Mouse (Mus musculus) embryonic facial prominence, embryonic 11.5 days (tissue): ENCODE measurements around the gene Cpa1. TPM values are rescaled to one million over a fixed set of nuclear protein-coding genes. Genes with fewer than 3 reads are reported as not detected.

Experiments
- ATAC-seq: fragments of 200-750 bp; cut with Nextera tagmentation; replicated peaks from 2 replicates; pipeline ENCODE4 v1.8.0; 2017; ENCODE audit warnings: low read depth; ENCODE audit not compliant: insufficient number of reproducible peaks, low FRiP score, low TSS enrichment
- DNase-seq: peaks from one replicate; pipeline ENCODE4 v3.0.0-alpha.2; 2015; ENCODE audit warnings: low spot score
- H3K27ac ChIP-seq: fragments of 300-500 bp; sonication (generic); replicated peaks from 2 replicates; pipeline ENCODE4 v1.5.1; 2014; ENCODE audit warnings: mild to moderate bottlenecking, low read depth, low read length, control low read depth
- H3K27me3 ChIP-seq: fragments of 300-500 bp; sonication (generic); 2 replicates; pipeline ENCODE4 v1.6.1; 2014; ENCODE audit warnings: mild to moderate bottlenecking, low read length, moderate library complexity, mixed read lengths; ENCODE audit not compliant: control insufficient read depth, insufficient read depth
- H3K36me3 ChIP-seq: fragments of 300-500 bp; sonication (generic); replicated peaks from 2 replicates; pipeline ENCODE4 v1.6.1; 2014; ENCODE audit warnings: low read depth, mild to moderate bottlenecking, low read length, moderate library complexity, mixed read lengths; ENCODE audit not compliant: control insufficient read depth, insufficient read depth
- H3K4me1 ChIP-seq: fragments of 300-500 bp; sonication (generic); 2 replicates; pipeline ENCODE4 v1.6.1; 2014; ENCODE audit warnings: low read length, mixed read lengths; ENCODE audit not compliant: control insufficient read depth, insufficient read depth
- H3K4me2 ChIP-seq: fragments of 300-500 bp; sonication (generic); 2 replicates; pipeline ENCODE4 v1.6.1; 2014; ENCODE audit warnings: low read depth, mild to moderate bottlenecking, control low read depth, low read length, moderate library complexity
- H3K4me3 ChIP-seq: fragments of 300-500 bp; sonication (generic); 2 replicates; pipeline ENCODE4 v1.5.1; 2014; ENCODE audit warnings: low read depth, low read length, control low read depth
- H3K9ac ChIP-seq: fragments of 300-500 bp; sonication (generic); replicated peaks from 2 replicates; pipeline ENCODE4 v1.6.1; 2014; ENCODE audit warnings: mild to moderate bottlenecking, control low read depth, low read length
- H3K9me3 ChIP-seq: fragments of 300-500 bp; sonication (generic); replicated peaks from 2 replicates; pipeline ENCODE4 v1.6.1; 2016; ENCODE audit warnings: mild to moderate bottlenecking, low read length, inconsistent platforms, mixed read lengths; ENCODE audit not compliant: control insufficient read depth
- WGBS: fragments of 180-500 bp; shearing (Covaris S2); extraction: QIAGEN DNeasy Blood & Tissue Kit; methylation state at CpG from one replicate; pipeline ENCODE4 v1.1.7; 2014; 5-methylcytosine and 5-hydroxymethylcytosine counted together
- polyA plus RNA-seq: library from polyadenylated mRNA; unstranded; fragments of >200 nt; fragmentation: Nextera tagmentation; extraction: Ambion mirVana; gene quantifications from 2 replicates; pipeline ENCODE4 v1.2.1, GENCODE M21; 2014

The Cpa1 gene
- polyA plus RNA-seq, 1 experiment from 2014 or later: 0.21 TPM

DNA sequence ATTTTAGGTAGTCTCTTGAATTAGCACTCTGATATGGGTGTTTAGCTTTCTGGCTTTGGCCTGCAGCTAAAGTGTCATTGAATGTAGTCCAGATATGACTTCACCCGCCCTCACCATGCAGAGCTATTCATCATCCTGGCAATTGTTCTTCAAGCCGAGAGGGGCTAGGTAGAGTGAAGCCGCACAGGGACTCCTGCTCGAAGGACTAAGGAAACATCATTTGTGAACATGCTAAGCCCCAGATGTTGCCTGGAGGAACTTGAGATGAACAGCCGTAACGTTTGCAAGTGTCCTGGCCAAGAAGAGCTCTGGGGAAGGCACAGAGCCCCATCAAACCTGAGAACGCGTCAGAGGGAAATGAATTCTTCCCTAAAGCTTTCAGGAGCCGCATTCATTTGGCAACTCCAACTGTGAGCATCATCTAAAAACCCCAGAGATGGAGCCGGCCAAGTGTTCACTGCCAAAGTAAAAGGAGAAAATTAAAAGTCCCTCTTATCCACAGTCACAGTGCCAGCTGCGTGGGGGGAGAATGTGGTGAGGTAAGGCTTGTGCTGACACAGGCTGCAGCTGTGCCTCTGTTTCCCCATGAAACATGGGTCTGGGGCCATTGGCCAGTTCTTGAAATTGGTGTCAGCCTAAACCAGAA is 10.8 kb downstream of the Cpa1 start:
- DNase-seq (no peak), ATAC-seq (no peak)
- Histone ChIP-seq H3K27me3 (no peaks in the 10 kb centered on the region), H3K27ac (no peak overlapping the region), H3K9ac (no peak overlapping the region), H3K4me2 (no peak overlapping the region), H3K4me3 (no peak overlapping the region), H3K36me3 (no peaks in the 10 kb centered on the region), H3K9me3 (no peaks in the 10 kb centered on the region), H3K4me1 (peaks cover 1% of the 10 kb centered on the region; the same call in 1 of the 2 replicates)
- WGBS: 84% methylated on average over 11 of the region's 11 CpGs

DNA sequence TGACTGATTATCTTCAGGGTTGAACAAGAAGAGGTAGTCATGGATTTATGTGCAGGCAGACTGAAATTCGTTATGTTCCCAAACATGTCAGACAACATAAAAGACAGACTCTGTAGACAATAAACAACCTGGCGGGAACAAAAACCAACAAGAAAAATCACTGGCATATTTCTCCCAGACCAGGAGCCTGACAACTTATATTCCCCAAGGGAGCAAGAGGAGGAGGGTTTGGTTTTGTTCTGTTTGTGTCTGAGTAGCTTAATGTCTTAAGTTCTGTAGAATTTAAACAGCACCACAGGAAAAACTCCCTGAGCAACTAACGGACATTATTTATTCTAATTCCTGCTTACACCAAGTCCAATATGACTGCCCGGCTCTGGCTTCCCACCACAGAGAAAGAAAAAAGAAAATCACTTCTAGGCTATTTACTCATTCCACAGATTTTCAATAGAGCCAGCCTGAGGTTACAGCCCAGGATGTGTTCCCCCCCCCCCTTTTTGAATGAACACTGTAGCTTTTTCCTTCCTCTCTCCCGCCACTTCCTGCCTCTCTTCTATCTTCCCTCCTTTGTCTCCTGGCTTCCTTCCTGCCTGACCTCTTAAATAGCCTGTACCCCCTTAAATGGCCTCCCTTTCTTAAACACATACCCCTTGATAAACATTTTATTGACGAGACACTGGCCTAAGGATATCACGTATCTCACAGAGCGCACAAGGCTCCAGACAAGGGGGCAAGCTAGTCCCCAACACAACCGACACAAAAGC is 13.6 kb downstream of the Cpa1 start:
- H3K4me3 ChIP-seq: no peak overlapping the region
- no peak for DNase-seq
- H3K27ac ChIP-seq: peak overlapping the region; percentile 39; the same call in 1 of the 2 replicates
- no peak overlapping the region for H3K9ac ChIP-seq
- H3K4me2 ChIP-seq: no peak overlapping the region
- 33% methylated on average over 9 of the region's 9 CpGs for WGBS
- H3K36me3 ChIP-seq: no peaks in the 10 kb centered on the region
- H3K27me3 ChIP-seq: no peaks in the 10 kb centered on the region
- no peaks in the 10 kb centered on the region for H3K9me3 ChIP-seq
- peaks cover 10% of the 10 kb centered on the region; the same call in 1 of the 2 replicates for H3K4me1 ChIP-seq
- ATAC-seq: no peak

DNA sequence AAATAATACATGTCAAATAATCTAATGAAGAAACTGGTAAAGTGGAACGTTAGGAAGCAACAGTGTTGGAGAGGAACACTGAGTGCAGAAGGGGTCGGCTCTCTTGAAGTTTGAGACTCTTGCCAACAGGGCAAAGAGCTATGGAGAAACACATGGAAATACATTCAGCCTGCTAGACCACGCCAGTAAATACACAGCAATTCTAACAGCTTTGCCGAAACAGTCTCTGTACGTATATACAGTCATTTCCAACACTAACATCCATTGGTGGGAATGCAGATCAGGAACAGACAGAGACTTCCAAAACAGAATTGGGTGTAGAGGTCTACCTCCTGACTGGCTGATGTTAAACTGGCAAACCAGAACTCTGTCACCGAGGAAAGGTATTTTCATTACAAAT is 14.5 kb downstream of the Cpa1 start:
- Histone ChIP-seq H3K9ac (no peak overlapping the region), H3K4me2 (no peak overlapping the region), H3K4me1 (peaks cover 10% of the 10 kb centered on the region; the same call in 1 of the 2 replicates), H3K27me3 (no peaks in the 10 kb centered on the region), H3K4me3 (no peak overlapping the region), H3K9me3 (no peaks in the 10 kb centered on the region), H3K36me3 (no peaks in the 10 kb centered on the region; the same call in 1 of the 2 replicates), H3K27ac (peak overlapping the region; percentile 43; the same call in 1 of the 2 replicates)
- 77% methylated on average over 6 of the region's 6 CpGs for WGBS
- DNase-seq (no peak), ATAC-seq (no peak)

GRCm38 (mm10) chr6:30654402-30654859 is 15.4 kb downstream of the Cpa1 start:
- DNase-seq: no peak
- peaks cover 10% of the 10 kb centered on the region; the same call in 1 of the 2 replicates for H3K4me1 ChIP-seq
- ATAC-seq: no peak
- no peaks in the 10 kb centered on the region; the same call in 1 of the 2 replicates for H3K36me3 ChIP-seq
- 0 out of 2 replicates have a peak overlapping the region, but pooled peaks have one; percentile 10 for H3K27ac ChIP-seq
- H3K4me2 ChIP-seq: no peak overlapping the region
- no peaks in the 10 kb centered on the region for H3K9me3 ChIP-seq
- no peak overlapping the region for H3K9ac ChIP-seq
- no peaks in the 10 kb centered on the region for H3K27me3 ChIP-seq
- no peak overlapping the region for H3K4me3 ChIP-seq
- 36% methylated on average over 6 of the region's 6 CpGs for WGBS

GRCm38 (mm10) chr6:30654932-30655331 is 15.9 kb downstream of the Cpa1 start:
- Histone ChIP-seq H3K4me3 (no peak overlapping the region), H3K4me2 (no peak overlapping the region), H3K27me3 (no peaks in the 10 kb centered on the region), H3K9me3 (no peaks in the 10 kb centered on the region), H3K4me1 (peaks cover 10% of the 10 kb centered on the region; the same call in 1 of the 2 replicates), H3K9ac (no peak overlapping the region; the same call in 1 of the 2 replicates), H3K36me3 (no peaks in the 10 kb centered on the region; the same call in 1 of the 2 replicates), H3K27ac (0 out of 2 replicates have a peak overlapping the region, but pooled peaks have one; percentile 10)
- DNase-seq (no peak), ATAC-seq (no peak)
- 71% methylated on average over 3 of the region's 3 CpGs for WGBS

GRCm38 (mm10) chr6:30657279-30657678 is 18.3 kb downstream of the Cpa1 start:
- WGBS: 94% methylated on average over 12 of the region's 12 CpGs
- no peak overlapping the region for H3K27ac ChIP-seq
- DNase-seq (no peak), ATAC-seq (no peak)
- no peaks in the 10 kb centered on the region for H3K27me3 ChIP-seq
- no peak overlapping the region for H3K4me2 ChIP-seq
- H3K9me3 ChIP-seq: no peaks in the 10 kb centered on the region
- H3K9ac ChIP-seq: no peak overlapping the region
- H3K36me3 ChIP-seq: no peaks in the 10 kb centered on the region; the same call in 1 of the 2 replicates
- H3K4me1 ChIP-seq: peaks cover 10% of the 10 kb centered on the region; the same call in 1 of the 2 replicates
- no peak overlapping the region for H3K4me3 ChIP-seq

GRCm38 (mm10) chr6:30658619-30659018 is 19.6 kb downstream of the Cpa1 start:
- Histone ChIP-seq H3K9ac (no peak overlapping the region), H3K4me1 (peaks cover 10% of the 10 kb centered on the region; the same call in 1 of the 2 replicates)

GRCm38 (mm10) chr6:30664776-30665175 is 25.8 kb downstream of the Cpa1 start:
- 24% methylated on average over 6 of the region's 6 CpGs for WGBS
- H3K4me1 ChIP-seq: no peaks in the 10 kb centered on the region
- no peak for ATAC-seq

More at GRCm38 (mm10) chr6:30658619-30659018, 19.6 kb downstream of the Cpa1 start:
- DNase-seq (no peak), ATAC-seq (no peak)
- no peaks in the 10 kb centered on the region for H3K9me3 ChIP-seq
- H3K4me2 ChIP-seq: no peak overlapping the region
- 61% methylated on average over 9 of the region's 9 CpGs for WGBS
- H3K27ac ChIP-seq: no peak overlapping the region
- H3K27me3 ChIP-seq: no peaks in the 10 kb centered on the region
- no peak overlapping the region for H3K4me3 ChIP-seq
- no peaks in the 10 kb centered on the region; the same call in 1 of the 2 replicates for H3K36me3 ChIP-seq

More at GRCm38 (mm10) chr6:30664776-30665175, 25.8 kb downstream of the Cpa1 start:
- no peak overlapping the region for H3K9ac ChIP-seq
- peak overlapping the region; percentile 66 for H3K27ac ChIP-seq
- H3K27me3 ChIP-seq: no peaks in the 10 kb centered on the region
- H3K36me3 ChIP-seq: no peaks in the 10 kb centered on the region
- no peak for DNase-seq
- no peaks in the 10 kb centered on the region for H3K9me3 ChIP-seq
- no peak overlapping the region for H3K4me2 ChIP-seq
- no peak overlapping the region for H3K4me3 ChIP-seq
